Comparison of ENCODE assay signal across 12 mouse cellular contexts in genomic region chr16:71224469-71224868, GRCm38 (mm10).
"Had no signal": no experiment of that assay in that cellular context is flagged by ENCODE, and none has a peak within 500 bp of the region (broad histone marks: within the 10 kb centered on the region; RNA-seq: fewer than 3 reads in every experiment).

No protein-coding gene starts in this region.

- H3K4me1 ChIP-seq: limb, embryonic 13.5 days; midbrain, embryonic 12.5 days; neural tube, embryonic 13.5 days had no signal

- H3K9me3 ChIP-seq: limb, embryonic 13.5 days; midbrain, embryonic 12.5 days; neural tube, embryonic 13.5 days had no signal

- H3K27ac ChIP-seq: layer of hippocampus, adult 2 months; limb, embryonic 13.5 days; liver, embryonic 14.5 days; midbrain, embryonic 12.5 days; neural tube, embryonic 13.5 days; stomach, postnatal 0 days had no signal

- H3K36me3 ChIP-seq: limb, embryonic 13.5 days; midbrain, embryonic 12.5 days; neural tube, embryonic 13.5 days had no signal

- H3K9ac ChIP-seq: limb, embryonic 13.5 days; liver, embryonic 14.5 days; midbrain, embryonic 12.5 days; neural tube, embryonic 13.5 days had no signal

- H3K27me3 ChIP-seq: limb, embryonic 13.5 days; midbrain, embryonic 12.5 days; neural tube, embryonic 13.5 days had no signal

- DNase-seq: kidney, postnatal 10 days; kidney, postnatal 4 days; left cerebral cortex, postnatal 4 days; lung, adult 18-20 months; right cerebral cortex, adult 18-20 months; thymus, postnatal 4 days had no signal

- H3K4me2 ChIP-seq: limb, embryonic 13.5 days; midbrain, embryonic 12.5 days; neural tube, embryonic 13.5 days had no signal

- H3K4me3 ChIP-seq: layer of hippocampus, adult 2 months; limb, embryonic 13.5 days; midbrain, embryonic 12.5 days; neural tube, embryonic 13.5 days had no signal
